Mouse (Mus musculus) kidney, adult 2 months (tissue): ENCODE results near the gene 1700021F05Rik. TPM values are rescaled to one million over a fixed set of nuclear protein-coding genes. Genes with fewer than 3 reads are reported as not detected.

Experiments used
- DNase-seq: peaks from one replicate; pipeline ENCODE4 v3.0.0; 2021
- H3K27ac ChIP-seq: fragments of 200-500 bp; 2 replicates; pipeline ENCODE4 v1.5.1; 2012; ENCODE audit warnings: low read depth, low read length, control low read depth, inconsistent platforms; ENCODE audit not compliant: insufficient read depth
- H3K27me3 ChIP-seq: fragments of 200-500 bp; replicated peaks from 2 replicates; pipeline ENCODE4 v1.6.1; 2012; ENCODE audit warnings: mild to moderate bottlenecking, moderate library complexity, low read length, inconsistent platforms; ENCODE audit not compliant: control insufficient read depth, insufficient read depth
- H3K36me3 ChIP-seq: fragments of 200-500 bp; 2 replicates; pipeline ENCODE4 v1.6.1; 2012; ENCODE audit warnings: mild to moderate bottlenecking, moderate library complexity, low read length, inconsistent platforms; ENCODE audit not compliant: control insufficient read depth, insufficient read depth
- H3K4me1 ChIP-seq: fragments of 200-500 bp; 2 replicates; pipeline ENCODE4 v1.6.1; 2011; ENCODE audit warnings: low read length; ENCODE audit not compliant: control insufficient read depth, insufficient read depth
- H3K4me3 ChIP-seq: fragments of 200-500 bp; 2 replicates; pipeline ENCODE4 v1.5.1; 2011; ENCODE audit warnings: mild to moderate bottlenecking, low read depth, low read length, control low read depth; ENCODE audit not compliant: insufficient read depth
- CTCF ChIP-seq: fragments of 200-500 bp; conservative IDR thresholded peaks from 2 replicates; pipeline ENCODE4 v1.5.1; 2011; ENCODE audit warnings: low read depth, mild to moderate bottlenecking, control low read depth, low read length, moderate library complexity, mixed read lengths; ENCODE audit not compliant: insufficient read depth, insufficient read length
- POLR2A ChIP-seq: fragments of 200-500 bp; IDR thresholded peaks from one replicate; pipeline ENCODE4 v1.6.1; 2011; ENCODE audit warnings: low read depth, low read length, control low read depth
- WGBS: fragments of 180-500 bp; shearing (Covaris S2); methylation state at CpG from one replicate; pipeline ENCODE4 v1.1.7; 2018; 5-methylcytosine and 5-hydroxymethylcytosine counted together
- polyA plus RNA-seq: library from polyadenylated mRNA; depleted of rRNA; stranded (reverse); fragments of >200 nt; gene quantifications from 2 replicates; pipeline ENCODE4 v1.2.3, GENCODE M21; 2012

Gene 1700021F05Rik
- polyA plus RNA-seq, 1 experiment: 19.6 TPM

GRCm38 (mm10) chr10:43502599-43502998 is 38.2 kb downstream of the 1700021F05Rik start:
- Histone ChIP-seq H3K27me3 (no peaks in the 10 kb centered on the region), H3K4me1 (no peaks in the 10 kb centered on the region), H3K27ac (no peak overlapping the region), H3K4me3 (no peak overlapping the region), H3K36me3 (no peaks in the 10 kb centered on the region)
- TF ChIP-seq CTCF: no peak
- no peak for TF ChIP-seq POLR2A
- no peak for DNase-seq
- WGBS: 92% methylated on average over 4 of the region's 4 CpGs

- H3K27ac ChIP-seq: peak overlapping the region; percentile 70
- H3K27me3 ChIP-seq: no peaks in the 10 kb centered on the region
- peaks cover 25% of the 10 kb centered on the region for H3K4me1 ChIP-seq
- 52% methylated on average over 5 of the region's 5 CpGs for WGBS
- H3K36me3 ChIP-seq: no peaks in the 10 kb centered on the region
- H3K4me3 ChIP-seq: no peak overlapping the region
- peak; percentile 92 for DNase-seq
- TF ChIP-seq POLR2A: no peak
- TF ChIP-seq CTCF: no peak
Measured at GRCm38 (mm10) chr10:43490846-43491245, 49.9 kb downstream of the 1700021F05Rik start.

- peak overlapping the region; percentile 70 for H3K27ac ChIP-seq
Measured at GRCm38 (mm10) chr10:43490034-43490433, 50.8 kb downstream of the 1700021F05Rik start.

GRCm38 (mm10) chr10:43489550-43489949 is 51.2 kb downstream of the 1700021F05Rik start:
- TF ChIP-seq POLR2A: no peak
- TF ChIP-seq CTCF: no peak
- Histone ChIP-seq H3K4me3 (no peak overlapping the region), H3K36me3 (no peaks in the 10 kb centered on the region), H3K27ac (peak overlapping the region; percentile 32), H3K4me1 (peaks cover 25% of the 10 kb centered on the region), H3K27me3 (no peaks in the 10 kb centered on the region)
- WGBS: 13% methylated on average over 6 of the region's 6 CpGs
- DNase-seq: peak; percentile 65

More at GRCm38 (mm10) chr10:43490034-43490433, 50.8 kb downstream of the 1700021F05Rik start:
- no peaks in the 10 kb centered on the region for H3K36me3 ChIP-seq
- TF ChIP-seq CTCF (no peak), POLR2A (no peak)
- H3K27me3 ChIP-seq: no peaks in the 10 kb centered on the region
- WGBS: 60% methylated on average over 8 of the region's 8 CpGs
- no peak for DNase-seq
- no peak overlapping the region for H3K4me3 ChIP-seq
- H3K4me1 ChIP-seq: peaks cover 25% of the 10 kb centered on the region

- Histone ChIP-seq H3K27me3 (no peaks in the 10 kb centered on the region), H3K4me3 (no peak overlapping the region), H3K27ac (peak overlapping the region; percentile 12), H3K4me1 (peaks cover 25% of the 10 kb centered on the region), H3K36me3 (no peaks in the 10 kb centered on the region)
- WGBS: 83% methylated on average over 7 of the region's 7 CpGs
- no peak for DNase-seq
- TF ChIP-seq CTCF: no peak
- no peak for TF ChIP-seq POLR2A
Measured at GRCm38 (mm10) chr10:43489139-43489538, 51.7 kb downstream of the 1700021F05Rik start.

GRCm38 (mm10) chr10:43488258-43488657 is 52.5 kb downstream of the 1700021F05Rik start:
- H3K36me3 ChIP-seq: no peaks in the 10 kb centered on the region
- no peak for DNase-seq
- H3K4me1 ChIP-seq: peaks cover 31% of the 10 kb centered on the region
- TF ChIP-seq POLR2A: no peak
- TF ChIP-seq CTCF: no peak
- no peak overlapping the region for H3K4me3 ChIP-seq
- no peak overlapping the region for H3K27ac ChIP-seq
- 82% methylated on average over 4 of the region's 4 CpGs for WGBS
- no peaks in the 10 kb centered on the region for H3K27me3 ChIP-seq

GRCm38 (mm10) chr10:43487441-43488010 is 53.3 kb downstream of the 1700021F05Rik start:
- Histone ChIP-seq H3K27ac (peak overlapping the region; percentile 55; the same call in 1 of the 2 replicates), H3K27me3 (no peaks in the 10 kb centered on the region), H3K4me3 (no peak overlapping the region), H3K4me1 (peaks cover 31% of the 10 kb centered on the region), H3K36me3 (no peaks in the 10 kb centered on the region)
- DNase-seq: peak; percentile 69
- TF ChIP-seq CTCF (no peak), POLR2A (no peak)
- WGBS: 44% methylated on average over 3 of the region's 3 CpGs
